Mouse (Mus musculus) lung, postnatal 0 days (tissue): Measurements from ENCODE around the gene A630089N07Rik. TPM values are rescaled to one million over a fixed set of nuclear protein-coding genes. Genes with fewer than 3 reads are reported as not detected.

ENCODE experiments used
- ATAC-seq: fragments of 200-750 bp; cut with Nextera tagmentation; 2 replicates; pipeline ENCODE4 v1.8.0; 2017; ENCODE audit warnings: moderate library complexity
- DNase-seq: peaks from one replicate; pipeline ENCODE4 v3.0.0-alpha.2; 2016; ENCODE audit warnings: low spot score
- H3K27ac ChIP-seq: fragments of 300-500 bp; sonication (generic); 2 replicates; pipeline ENCODE4 v1.5.1; 2014; ENCODE audit warnings: antibody characterized with exemption, mild to moderate bottlenecking, low read length, mixed read lengths
- H3K27me3 ChIP-seq: fragments of 300-500 bp; sonication (generic); replicated peaks from 2 replicates; pipeline ENCODE4 v1.6.1; 2014; ENCODE audit warnings: low read length, mixed read lengths; ENCODE audit not compliant: insufficient read depth
- H3K36me3 ChIP-seq: fragments of 300-500 bp; sonication (generic); 2 replicates; pipeline ENCODE4 v1.6.1; 2014; ENCODE audit warnings: low read length, mixed read lengths; ENCODE audit not compliant: insufficient read depth
- H3K4me1 ChIP-seq: fragments of 300-500 bp; sonication (generic); 2 replicates; pipeline ENCODE4 v1.6.1; 2014; ENCODE audit warnings: antibody characterized with exemption, low read depth, low read length, mixed read lengths; ENCODE audit not compliant: insufficient read depth
- H3K4me2 ChIP-seq: fragments of 300-500 bp; sonication (generic); replicated peaks from 2 replicates; pipeline ENCODE4 v1.6.1; 2014; ENCODE audit warnings: low read depth, mild to moderate bottlenecking, low read length, moderate library complexity, mixed read lengths
- H3K4me3 ChIP-seq: fragments of 300-500 bp; sonication (generic); 2 replicates; pipeline ENCODE4 v1.5.1; 2014; ENCODE audit warnings: low read depth, low read length
- H3K9ac ChIP-seq: fragments of 300-500 bp; sonication (generic); replicated peaks from 2 replicates; pipeline ENCODE4 v1.6.1; 2014; ENCODE audit warnings: low read depth, mild to moderate bottlenecking
- H3K9me3 ChIP-seq: fragments of 300-500 bp; sonication (generic); 2 replicates; pipeline ENCODE4 v1.6.1; 2016; ENCODE audit warnings: low read length, mixed read lengths
- CTCF ChIP-seq: IDR thresholded peaks from 2 replicates; pipeline ENCODE4 v1.5.1; 2016; ENCODE audit warnings: antibody characterized with exemption, mild to moderate bottlenecking
- EP300 ChIP-seq: IDR thresholded peaks from 2 replicates; pipeline ENCODE4 v1.6.1; 2016; ENCODE audit warnings: antibody characterized with exemption, mild to moderate bottlenecking, control low read depth
- WGBS: fragments of 180-500 bp; shearing (Covaris S2); extraction: QIAGEN DNeasy Blood & Tissue Kit; methylation state at CpG from one replicate; pipeline ENCODE4 v1.1.7; 2014; 5-methylcytosine and 5-hydroxymethylcytosine counted together
- polyA plus RNA-seq: library from polyadenylated mRNA; unstranded; fragments of >200 nt; fragmentation: Nextera tagmentation; extraction: Ambion mirVana; gene quantifications from 2 replicates; pipeline ENCODE4 v1.2.1, GENCODE M21; 2015

Gene A630089N07Rik
- polyA plus RNA-seq, 1 experiment from 2014 or later = 2.6 TPM

DNA sequence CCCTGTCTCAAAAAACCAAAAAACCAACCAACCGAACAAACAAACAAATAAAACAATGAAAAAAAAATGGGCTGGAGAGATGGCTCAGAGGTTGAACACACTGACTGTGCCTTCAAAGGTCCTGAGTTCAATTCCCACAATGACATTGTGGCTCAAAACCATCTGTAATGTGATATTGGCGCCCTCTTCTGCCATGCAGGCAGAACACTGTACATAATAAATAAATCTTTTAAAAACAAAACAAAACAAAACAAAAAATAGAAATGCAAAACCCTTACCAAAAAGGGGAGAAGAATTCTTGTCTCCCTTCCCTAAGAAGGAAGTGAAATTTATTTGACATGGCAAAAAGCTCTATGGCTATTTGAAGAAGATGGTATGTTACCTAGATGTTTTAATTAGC lies 90.7 kb downstream of the A630089N07Rik start:
- 79% methylated on average over 2 of the region's 2 CpGs for whole genome bisulfite sequencing

DNA sequence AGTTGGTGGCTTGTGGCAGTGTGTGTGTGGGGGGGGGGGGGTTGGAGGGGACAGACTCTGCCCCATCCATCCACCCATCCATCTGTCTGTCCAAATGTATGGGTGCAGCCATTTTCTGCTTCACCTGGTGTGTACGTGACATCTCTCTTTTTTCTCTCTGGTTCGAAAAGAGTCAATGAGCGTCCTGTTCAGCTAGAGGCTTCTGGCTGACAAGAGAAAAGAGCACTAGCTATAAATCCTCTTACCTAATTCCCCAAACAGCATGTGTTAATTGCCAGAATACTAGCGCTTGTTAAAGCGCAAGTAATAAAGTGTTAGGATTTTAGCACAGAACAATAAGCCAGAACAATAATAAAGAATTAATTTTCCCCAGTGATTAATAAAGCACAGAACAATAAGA lies 97.7 kb downstream of the A630089N07Rik start:
- WGBS = 88% methylated on average over 5 of the region's 5 CpGs
- no peak for TF ChIP-seq EP300
- TF ChIP-seq CTCF = no peak

More for the DNA sequence above, 90.7 kb downstream of the A630089N07Rik start:
- Histone ChIP-seq H3K4me1 (no peaks in the 10 kb centered on the region; the same call in 1 of the 2 replicates), H3K27ac (no peak overlapping the region), H3K9me3 (no peaks in the 10 kb centered on the region), H3K4me3 (no peak overlapping the region), H3K27me3 (no peaks in the 10 kb centered on the region), H3K9ac (no peak overlapping the region), H3K36me3 (no peaks in the 10 kb centered on the region), H3K4me2 (no peak overlapping the region)
- no peak for TF ChIP-seq EP300
- TF ChIP-seq CTCF = peak; percentile 15; the same call in 1 of the 2 replicates
- DNase-seq (no peak), ATAC-seq (no peak)

DNA sequence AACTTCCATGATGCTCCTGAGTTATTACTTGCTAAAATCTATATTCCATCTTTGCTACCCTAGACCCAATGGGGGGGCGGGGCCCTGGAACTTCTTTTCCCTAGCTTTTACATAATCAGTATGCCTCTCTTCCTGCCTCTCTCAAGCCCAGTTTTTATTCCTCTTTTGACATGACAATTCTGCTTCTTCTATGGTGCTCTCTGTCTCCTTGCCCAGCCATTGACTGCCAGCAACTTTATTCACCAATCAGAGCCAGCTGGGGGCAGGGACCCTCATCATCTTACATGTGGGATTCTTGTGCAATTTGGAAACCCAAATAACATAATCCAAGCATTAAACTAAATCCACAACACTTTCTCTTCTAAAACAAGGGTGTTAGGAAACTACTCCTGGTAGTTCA lies 100.9 kb downstream of the A630089N07Rik start:
- Histone ChIP-seq H3K36me3 (no peaks in the 10 kb centered on the region), H3K4me2 (no peak overlapping the region), H3K27me3 (no peaks in the 10 kb centered on the region), H3K27ac (no peak overlapping the region), H3K9ac (no peak overlapping the region), H3K4me1 (no peaks in the 10 kb centered on the region), H3K9me3 (no peaks in the 10 kb centered on the region), H3K4me3 (no peak overlapping the region)
- ATAC-seq (no peak), DNase-seq (no peak)
- 77% methylated on average over 1 of the region's 1 CpGs for WGBS
- TF ChIP-seq EP300 (no peak), CTCF (no peak)

More for the DNA sequence above, 97.7 kb downstream of the A630089N07Rik start:
- no peak overlapping the region for H3K4me2 ChIP-seq
- no peaks in the 10 kb centered on the region for H3K4me1 ChIP-seq
- H3K36me3 ChIP-seq = no peaks in the 10 kb centered on the region
- no peak overlapping the region for H3K4me3 ChIP-seq
- ATAC-seq (no peak), DNase-seq (no peak)
- no peaks in the 10 kb centered on the region for H3K9me3 ChIP-seq
- no peak overlapping the region for H3K9ac ChIP-seq
- H3K27me3 ChIP-seq = no peaks in the 10 kb centered on the region
- H3K27ac ChIP-seq = no peak overlapping the region

DNA sequence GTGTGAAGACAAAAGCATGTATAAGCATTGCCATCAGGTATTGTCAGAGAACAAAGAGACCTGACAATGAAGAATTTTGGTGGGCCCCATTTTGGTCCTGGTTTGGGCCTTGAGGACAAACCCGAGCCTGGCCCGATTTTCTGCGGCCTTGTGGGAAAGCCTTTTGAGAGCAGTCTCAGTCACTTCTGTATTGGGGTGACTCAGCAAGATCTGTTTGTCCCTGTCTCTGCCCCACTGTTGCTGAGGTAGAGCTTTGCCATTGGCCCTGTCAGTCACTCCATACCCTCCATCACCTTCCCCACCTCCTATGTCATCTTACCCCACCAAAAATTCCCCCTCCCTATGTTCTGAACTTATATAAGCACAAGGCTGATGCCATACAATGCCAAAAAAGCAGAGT lies 104.5 kb downstream of the A630089N07Rik start:
- Histone ChIP-seq H3K9ac (no peak overlapping the region), H3K27me3 (no peaks in the 10 kb centered on the region), H3K9me3 (no peaks in the 10 kb centered on the region), H3K4me1 (no peaks in the 10 kb centered on the region), H3K36me3 (no peaks in the 10 kb centered on the region), H3K4me2 (no peak overlapping the region), H3K27ac (no peak overlapping the region), H3K4me3 (no peak overlapping the region)
- 83% methylated on average over 3 of the region's 3 CpGs for WGBS
- ATAC-seq (no peak), DNase-seq (no peak)
- no peak for TF ChIP-seq EP300
- no peak for TF ChIP-seq CTCF

DNA sequence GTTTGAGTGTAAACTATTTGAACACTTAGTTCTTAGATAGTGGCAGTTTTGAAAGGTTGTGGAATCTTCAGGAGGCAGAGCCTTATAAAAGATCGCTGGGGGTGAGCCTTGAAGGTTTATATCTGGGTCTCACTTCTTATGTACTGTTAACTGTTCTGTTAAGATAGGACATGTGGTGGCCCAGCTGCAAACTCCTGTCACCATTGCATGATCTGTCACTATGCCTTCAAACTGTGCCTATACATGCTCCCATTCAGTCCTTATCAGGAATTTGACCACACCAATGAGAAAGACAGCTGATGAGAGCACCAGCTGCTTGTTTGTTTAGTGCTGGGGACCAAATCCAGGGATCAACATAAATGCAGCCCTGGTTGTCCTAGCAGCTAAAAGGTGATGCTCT lies 105.0 kb downstream of the A630089N07Rik start:
- no peaks in the 10 kb centered on the region for H3K9me3 ChIP-seq
- WGBS = 61% methylated on average over 1 of the region's 1 CpGs
- H3K27me3 ChIP-seq = no peaks in the 10 kb centered on the region
- no peak overlapping the region for H3K4me2 ChIP-seq
- no peak overlapping the region for H3K4me3 ChIP-seq
- TF ChIP-seq CTCF (no peak), EP300 (no peak)
- no peaks in the 10 kb centered on the region for H3K36me3 ChIP-seq
- H3K4me1 ChIP-seq = no peaks in the 10 kb centered on the region
- H3K27ac ChIP-seq = no peak overlapping the region
- no peak for ATAC-seq
- DNase-seq = no peak
- H3K9ac ChIP-seq = no peak overlapping the region

DNA sequence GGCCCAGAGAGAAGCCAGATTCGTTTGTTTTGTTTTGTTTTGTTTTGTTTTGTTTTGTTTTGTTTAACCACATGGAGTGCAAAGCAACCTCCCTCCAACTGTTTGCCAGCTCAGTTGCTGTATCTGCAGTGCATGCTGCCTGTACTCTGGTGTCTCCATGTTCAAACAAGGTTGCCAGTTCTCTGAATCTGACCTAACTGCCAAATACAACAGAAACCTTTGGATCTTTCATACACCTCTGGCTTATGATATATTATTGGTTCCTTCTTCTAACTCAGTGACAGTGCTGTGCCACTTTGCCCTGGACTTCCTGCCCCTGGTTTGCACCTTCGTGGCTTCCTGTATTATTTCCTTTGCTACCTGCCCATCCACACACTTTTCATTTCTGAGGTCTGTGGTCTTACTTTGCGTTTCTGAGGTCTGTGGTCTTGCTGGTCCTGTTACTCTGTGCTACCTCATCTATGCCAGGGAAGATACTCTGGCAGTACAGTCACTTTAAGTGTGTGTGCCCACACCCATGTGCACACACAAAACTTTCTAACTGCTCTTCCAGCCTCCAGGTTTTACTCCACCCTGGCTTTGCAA lies 118.2 kb downstream of the A630089N07Rik start:
- Histone ChIP-seq H3K27me3 (no peaks in the 10 kb centered on the region), H3K4me1 (no peaks in the 10 kb centered on the region), H3K9ac (no peak overlapping the region), H3K4me2 (no peak overlapping the region), H3K27ac (no peak overlapping the region), H3K4me3 (no peak overlapping the region), H3K36me3 (no peaks in the 10 kb centered on the region), H3K9me3 (no peaks in the 10 kb centered on the region)
- ATAC-seq (no peak), DNase-seq (no peak)
- 74% methylated on average over 3 of the region's 3 CpGs for WGBS
- TF ChIP-seq EP300 = no peak
- TF ChIP-seq CTCF = no peak
